Mouse (Mus musculus): ENCODE measurements around the gene Radil. TPM values are rescaled to one million over a fixed set of nuclear protein-coding genes. Genes with fewer than 3 reads are reported as not detected.
A peak's percentile ranks its signal among the peaks of the same experiment; 100 is the strongest.

Radil gene
- polyA plus RNA-seq (2015; fragmentation: Nextera tagmentation; extraction: Ambion mirVana) = 2.6 and 3.5 TPM in 2 replicates

DNA sequence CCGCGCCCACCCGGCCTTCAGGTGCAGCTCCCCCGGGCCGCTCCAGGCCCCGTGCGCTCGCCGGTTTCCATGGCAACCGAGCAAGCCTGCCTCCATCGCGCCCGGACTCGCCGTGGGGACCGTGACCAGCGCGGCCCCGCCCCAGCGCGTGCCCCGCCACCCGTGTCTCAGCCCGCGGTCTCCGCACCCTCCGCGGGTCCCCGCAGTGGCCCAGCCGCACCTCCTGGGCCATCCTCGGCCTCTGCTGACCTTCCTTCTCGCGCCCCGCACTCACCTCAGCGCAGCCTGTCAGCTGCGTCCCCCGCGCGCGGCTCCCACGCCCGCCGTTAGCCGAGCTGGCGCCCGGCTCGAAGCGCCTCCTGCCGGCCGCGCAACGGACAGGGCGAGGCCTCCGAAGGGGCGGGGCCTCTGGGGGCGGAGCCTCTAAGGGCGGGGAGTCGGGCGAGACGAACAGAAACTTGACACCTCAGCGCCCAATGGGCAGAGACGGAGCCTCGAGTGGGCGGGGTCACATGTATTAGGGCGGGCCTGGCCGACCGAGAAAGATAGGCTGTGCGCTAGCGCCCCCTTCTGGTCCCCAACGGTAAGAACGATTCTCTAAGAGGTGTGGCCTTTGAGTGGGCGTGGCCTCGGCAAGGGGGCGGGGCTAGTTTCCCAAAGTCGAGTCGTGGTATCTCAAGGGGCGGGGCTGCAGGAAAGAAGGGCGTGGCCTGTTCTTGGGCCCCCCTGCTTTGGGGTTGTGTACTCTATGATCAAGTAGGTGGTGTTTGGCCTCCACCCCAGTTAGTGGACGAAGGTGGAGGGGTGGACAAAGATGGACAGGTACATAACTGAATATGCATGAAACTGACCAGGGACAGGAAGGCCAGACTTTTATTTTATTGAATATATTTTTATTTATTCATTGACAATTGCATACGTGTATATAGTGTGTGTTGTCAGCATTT, at the start of gene Radil:
Gene Radil, minus strand, starts transcription at position 393 of the 947 bp plus-strand sequence.
- Histone ChIP-seq H3K4me3 (peak within 1 kb of the TSS; percentile 63), H3K4me1 (peaks cover 25% of the 10 kb centered on the region), H3K36me3 (no peaks in the 10 kb centered on the region), H3K4me2 (peak within 1 kb of the TSS; percentile 100), H3K9ac (peak within 1 kb of the TSS; percentile 47), H3K27ac (no peak within 1 kb of the TSS), H3K9me3 (no peaks in the 10 kb centered on the region), H3K27me3 (peaks cover 6% of the 10 kb centered on the region; the same call in 1 of the 2 replicates)
- ATAC-seq (ENCODE audit: borderline replicate concordance, extremely low read depth, low FRiP score, low TSS enrichment) = peak; percentile 93
- WGBS = 2% methylated on average over 67 of the region's 80 CpGs

DNA sequence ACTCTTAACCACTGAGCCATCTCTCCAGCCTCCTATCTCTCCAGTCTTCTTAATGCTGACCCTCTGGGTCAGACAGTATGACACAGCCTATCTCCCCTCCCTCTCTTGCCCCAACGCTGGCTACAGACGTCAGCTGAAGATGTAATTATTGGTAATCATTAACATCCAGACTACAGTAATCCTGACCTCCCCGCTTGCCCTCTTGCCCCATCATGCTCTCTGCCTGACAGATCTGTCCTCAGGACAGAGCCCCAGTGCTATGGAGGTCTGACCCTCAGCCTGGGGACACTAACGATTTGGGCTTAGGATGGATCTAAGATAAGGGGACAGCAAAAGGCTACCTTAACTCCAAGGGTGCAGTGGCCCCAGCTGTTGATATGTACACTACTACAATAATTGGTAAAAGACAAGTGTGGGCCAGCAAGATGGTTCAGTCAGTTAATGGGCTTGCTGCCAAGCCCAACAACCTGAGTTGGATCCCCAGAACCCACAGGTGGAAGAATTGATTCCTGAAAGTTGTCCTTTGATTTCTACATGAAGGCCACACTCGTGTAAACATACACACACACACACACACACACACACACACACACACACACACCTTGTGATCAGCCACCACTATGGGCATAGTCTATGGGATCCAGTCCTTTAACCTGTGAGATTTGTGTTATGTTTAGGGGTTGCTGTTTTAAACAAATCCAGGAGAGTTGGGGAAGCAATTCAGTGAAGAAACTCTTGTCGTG, 46.9 kb upstream of the Radil start:
- 59% methylated on average over 6 of the region's 6 CpGs for WGBS
- no peaks in the 10 kb centered on the region for H3K27me3 ChIP-seq
- no peaks in the 10 kb centered on the region for H3K36me3 ChIP-seq
- no peak for ATAC-seq (ENCODE audit: borderline replicate concordance, extremely low read depth, low FRiP score, low TSS enrichment)
- H3K9me3 ChIP-seq = no peaks in the 10 kb centered on the region
- H3K4me3 ChIP-seq = no peak overlapping the region
- H3K27ac ChIP-seq = no peak overlapping the region
- no peak overlapping the region for H3K4me2 ChIP-seq
- H3K4me1 ChIP-seq = no peaks in the 10 kb centered on the region
- no peak overlapping the region for H3K9ac ChIP-seq

DNA sequence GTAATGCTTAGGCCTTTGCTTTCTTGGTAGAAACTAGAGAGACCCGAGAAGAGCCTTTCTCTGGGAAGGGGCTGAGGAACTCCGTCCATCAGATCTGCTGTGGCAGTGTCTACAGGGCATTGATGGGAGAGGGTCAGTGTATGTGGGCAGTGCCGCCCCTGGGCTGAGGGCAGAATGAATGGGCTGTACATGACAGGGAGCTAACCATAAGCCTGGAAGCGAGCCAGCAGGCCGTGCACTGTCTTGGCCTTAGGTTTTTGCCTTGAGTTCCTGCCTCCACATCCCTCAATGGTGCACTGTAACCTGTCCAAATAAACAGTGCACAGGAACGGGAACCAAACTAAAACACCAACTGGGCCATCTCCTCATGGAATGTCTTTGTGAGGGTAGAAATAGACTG, 45.8 kb upstream of the Radil start:
- ATAC-seq (ENCODE audit: borderline replicate concordance, extremely low read depth, low FRiP score, low TSS enrichment) = no peak
- WGBS = 60% methylated on average over 6 of the region's 6 CpGs

DNA sequence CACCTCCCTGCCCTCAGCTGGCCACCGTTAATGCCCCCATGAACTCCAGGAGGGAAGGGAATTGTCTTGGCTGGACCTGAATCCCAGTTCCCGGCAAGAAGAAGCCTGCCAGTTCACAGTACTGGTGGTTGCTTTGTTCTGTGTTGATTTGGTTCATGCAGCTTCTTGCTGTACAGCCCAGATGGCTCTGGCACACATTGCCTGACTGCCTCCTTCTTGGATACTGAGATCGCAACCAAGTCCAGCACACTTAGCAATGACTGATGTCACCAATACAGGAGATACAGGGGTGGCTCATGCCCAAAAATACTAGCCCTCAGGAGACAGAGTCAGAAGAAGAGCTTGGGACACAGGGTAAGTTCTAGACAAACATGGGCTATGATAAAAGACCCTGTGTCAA, 44.8 kb upstream of the Radil start:
- Histone ChIP-seq H3K9ac (no peak overlapping the region), H3K27ac (no peak overlapping the region), H3K4me2 (no peak overlapping the region), H3K27me3 (no peaks in the 10 kb centered on the region), H3K9me3 (no peaks in the 10 kb centered on the region), H3K36me3 (no peaks in the 10 kb centered on the region), H3K4me1 (no peaks in the 10 kb centered on the region), H3K4me3 (no peak overlapping the region)
- no peak for ATAC-seq (ENCODE audit: borderline replicate concordance, extremely low read depth, low FRiP score, low TSS enrichment)
- 71% methylated on average over 3 of the region's 3 CpGs for WGBS

More for the DNA sequence above, 45.8 kb upstream of the Radil start:
- Histone ChIP-seq H3K4me3 (no peak overlapping the region), H3K9me3 (no peaks in the 10 kb centered on the region), H3K9ac (no peak overlapping the region), H3K4me2 (no peak overlapping the region), H3K36me3 (no peaks in the 10 kb centered on the region), H3K4me1 (no peaks in the 10 kb centered on the region), H3K27ac (no peak overlapping the region), H3K27me3 (no peaks in the 10 kb centered on the region)

DNA sequence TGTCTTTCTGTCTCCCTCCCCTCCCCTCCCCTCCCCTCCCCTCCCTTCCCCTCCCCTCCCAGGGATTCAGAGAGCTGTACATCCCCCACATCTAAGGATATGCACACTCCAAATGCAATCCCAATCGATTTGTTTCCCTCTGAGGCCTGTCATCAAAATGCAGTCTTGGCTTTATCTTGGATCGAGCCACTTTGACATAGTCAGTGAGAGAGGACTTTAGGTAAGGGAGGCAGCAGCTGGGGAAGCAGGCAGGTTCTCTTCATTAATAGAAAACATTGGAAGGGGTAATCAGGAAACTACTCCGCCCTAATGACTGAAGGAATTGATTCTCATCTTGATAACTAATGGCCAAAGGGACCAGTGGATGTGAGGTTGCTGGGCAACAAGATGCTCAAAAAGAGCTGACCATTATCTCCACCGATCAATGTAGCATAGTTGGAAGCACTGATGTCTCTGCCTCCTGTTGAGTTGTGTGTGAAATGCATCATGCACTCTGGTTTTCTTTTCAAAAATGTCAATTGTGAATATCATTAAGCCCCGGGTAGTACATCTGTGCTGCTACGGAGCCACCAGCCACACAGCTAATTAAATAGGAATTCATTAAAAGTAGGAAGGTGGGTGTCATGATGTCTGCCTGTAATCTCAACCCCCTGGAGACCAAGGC, 40.2 kb upstream of the Radil start:
- no peaks in the 10 kb centered on the region for H3K9me3 ChIP-seq
- H3K36me3 ChIP-seq = no peaks in the 10 kb centered on the region
- 77% methylated on average over 6 of the region's 6 CpGs for WGBS
- H3K4me2 ChIP-seq = no peak overlapping the region
- no peaks in the 10 kb centered on the region for H3K27me3 ChIP-seq
- no peak overlapping the region for H3K9ac ChIP-seq
- no peak overlapping the region for H3K4me3 ChIP-seq
- no peak overlapping the region for H3K27ac ChIP-seq
- no peaks in the 10 kb centered on the region for H3K4me1 ChIP-seq
- ATAC-seq (ENCODE audit: borderline replicate concordance, extremely low read depth, low FRiP score, low TSS enrichment) = no peak

DNA sequence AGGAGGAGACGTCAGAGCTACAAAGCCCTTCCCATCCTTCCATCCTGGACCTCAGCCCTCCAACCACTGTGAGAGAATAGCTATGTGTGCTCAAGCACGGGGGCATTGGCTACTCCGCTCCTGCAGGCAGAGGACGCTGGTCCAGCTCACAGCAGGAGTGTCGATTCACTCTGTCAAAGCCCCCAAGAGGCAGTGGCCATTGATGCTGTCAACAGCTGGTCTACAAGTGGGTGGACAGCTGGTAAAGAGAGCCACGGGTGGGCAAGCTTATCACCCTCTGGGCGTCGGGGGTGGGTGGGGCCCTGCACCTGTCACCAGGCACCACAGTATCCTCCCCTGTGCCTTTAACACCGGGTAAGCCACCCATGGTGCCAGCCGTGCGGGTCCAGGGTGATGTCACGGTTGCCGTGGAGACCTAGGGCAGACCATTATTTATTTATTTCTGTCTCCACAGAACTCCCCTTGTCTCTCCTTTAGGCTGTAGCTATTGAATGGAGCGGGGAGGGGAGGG, 32.8 kb upstream of the Radil start:
- Histone ChIP-seq H3K9ac (no peak overlapping the region), H3K4me1 (no peaks in the 10 kb centered on the region), H3K4me3 (no peak overlapping the region), H3K27me3 (no peaks in the 10 kb centered on the region), H3K4me2 (no peak overlapping the region), H3K9me3 (no peaks in the 10 kb centered on the region), H3K36me3 (no peaks in the 10 kb centered on the region), H3K27ac (no peak overlapping the region)
- WGBS = 36% methylated on average over 14 of the region's 14 CpGs
- no peak; the same call in 1 of the 2 replicates for ATAC-seq (ENCODE audit: borderline replicate concordance, extremely low read depth, low FRiP score, low TSS enrichment)

DNA sequence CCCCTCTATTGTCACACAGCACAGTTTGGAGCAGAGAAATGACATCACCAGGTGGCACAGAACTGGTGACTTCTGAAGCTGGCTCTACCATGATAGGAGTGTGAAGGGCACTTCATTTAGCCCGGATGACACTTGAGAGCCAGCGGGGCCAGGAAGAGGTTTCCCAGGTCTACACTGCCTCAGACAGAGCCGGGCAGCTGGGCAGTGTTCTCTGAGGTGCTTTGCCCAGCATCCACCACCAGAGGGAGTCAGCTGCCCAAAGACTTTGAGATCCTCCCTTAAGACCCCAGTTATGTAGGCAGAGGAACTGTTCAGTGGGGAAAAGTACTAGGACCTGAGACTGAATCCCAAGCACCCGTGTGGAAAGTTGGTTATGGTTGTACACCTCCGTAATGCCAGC, 30.6 kb upstream of the Radil start:
- 7% methylated on average over 5 of the region's 5 CpGs for WGBS
- ATAC-seq (ENCODE audit: borderline replicate concordance, extremely low read depth, low FRiP score, low TSS enrichment) = 0 out of 2 replicates have a peak, but pooled peaks have one; percentile 40
- no peak overlapping the region for H3K4me2 ChIP-seq
- H3K9ac ChIP-seq = no peak overlapping the region
- H3K27me3 ChIP-seq = no peaks in the 10 kb centered on the region
- H3K4me1 ChIP-seq = no peaks in the 10 kb centered on the region
- no peaks in the 10 kb centered on the region for H3K36me3 ChIP-seq
- no peak overlapping the region for H3K4me3 ChIP-seq
- H3K9me3 ChIP-seq = no peaks in the 10 kb centered on the region
- no peak overlapping the region for H3K27ac ChIP-seq

DNA sequence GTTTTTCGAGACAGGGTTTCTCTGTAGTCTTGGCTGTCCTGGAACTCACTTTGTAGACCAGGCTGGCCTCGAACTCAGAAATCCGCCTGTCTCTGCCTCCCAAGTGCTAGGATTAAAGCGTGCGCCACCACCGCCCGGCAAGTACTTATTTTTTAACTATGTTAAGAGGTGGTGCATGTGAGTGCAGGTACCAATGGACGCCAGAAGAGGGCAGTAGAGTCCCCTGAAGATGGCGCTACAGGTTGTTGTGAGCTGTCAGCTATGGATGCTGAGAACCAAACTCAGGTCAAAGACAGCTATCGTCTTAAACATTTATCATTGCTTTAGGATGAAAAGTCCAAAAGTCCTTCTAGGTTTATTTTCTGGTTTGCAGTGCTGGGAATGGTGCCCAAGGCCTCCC, 27.3 kb upstream of the Radil start:
- WGBS = 86% methylated on average over 10 of the region's 10 CpGs
- no peaks in the 10 kb centered on the region for H3K4me1 ChIP-seq
- no peak overlapping the region for H3K4me2 ChIP-seq
- H3K9ac ChIP-seq = no peak overlapping the region
- no peaks in the 10 kb centered on the region for H3K36me3 ChIP-seq
- H3K27ac ChIP-seq = no peak overlapping the region
- H3K4me3 ChIP-seq = no peak overlapping the region
- no peaks in the 10 kb centered on the region for H3K9me3 ChIP-seq
- H3K27me3 ChIP-seq = no peaks in the 10 kb centered on the region
- ATAC-seq (ENCODE audit: borderline replicate concordance, extremely low read depth, low FRiP score, low TSS enrichment) = no peak

DNA sequence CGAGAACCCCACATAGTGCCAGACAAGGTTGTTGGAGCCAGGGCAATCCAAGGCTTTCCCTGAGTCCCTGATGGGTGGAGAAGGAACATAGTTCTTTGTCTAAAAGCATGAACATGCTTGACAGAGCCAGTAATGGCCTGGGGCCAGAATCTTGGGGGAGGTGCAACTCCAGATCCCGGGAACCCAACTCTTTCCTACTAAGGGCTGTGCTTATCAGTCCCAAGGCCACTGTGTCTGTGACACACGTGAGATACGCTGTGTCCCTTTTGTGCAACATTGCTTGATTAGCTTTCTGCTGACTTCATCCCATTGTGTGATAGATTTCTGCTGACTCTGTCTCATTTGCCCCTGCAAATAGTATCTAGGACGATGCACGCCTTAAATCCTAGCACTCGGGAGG, 25.9 kb upstream of the Radil start:
- no peak overlapping the region for H3K4me2 ChIP-seq
- WGBS = 70% methylated on average over 7 of the region's 7 CpGs
- no peaks in the 10 kb centered on the region for H3K4me1 ChIP-seq
- no peak overlapping the region for H3K27ac ChIP-seq
- no peak for ATAC-seq (ENCODE audit: borderline replicate concordance, extremely low read depth, low FRiP score, low TSS enrichment)
- H3K9me3 ChIP-seq = no peaks in the 10 kb centered on the region
- no peak overlapping the region for H3K9ac ChIP-seq
- H3K4me3 ChIP-seq = no peak overlapping the region
- no peaks in the 10 kb centered on the region for H3K36me3 ChIP-seq
- H3K27me3 ChIP-seq = no peaks in the 10 kb centered on the region

DNA sequence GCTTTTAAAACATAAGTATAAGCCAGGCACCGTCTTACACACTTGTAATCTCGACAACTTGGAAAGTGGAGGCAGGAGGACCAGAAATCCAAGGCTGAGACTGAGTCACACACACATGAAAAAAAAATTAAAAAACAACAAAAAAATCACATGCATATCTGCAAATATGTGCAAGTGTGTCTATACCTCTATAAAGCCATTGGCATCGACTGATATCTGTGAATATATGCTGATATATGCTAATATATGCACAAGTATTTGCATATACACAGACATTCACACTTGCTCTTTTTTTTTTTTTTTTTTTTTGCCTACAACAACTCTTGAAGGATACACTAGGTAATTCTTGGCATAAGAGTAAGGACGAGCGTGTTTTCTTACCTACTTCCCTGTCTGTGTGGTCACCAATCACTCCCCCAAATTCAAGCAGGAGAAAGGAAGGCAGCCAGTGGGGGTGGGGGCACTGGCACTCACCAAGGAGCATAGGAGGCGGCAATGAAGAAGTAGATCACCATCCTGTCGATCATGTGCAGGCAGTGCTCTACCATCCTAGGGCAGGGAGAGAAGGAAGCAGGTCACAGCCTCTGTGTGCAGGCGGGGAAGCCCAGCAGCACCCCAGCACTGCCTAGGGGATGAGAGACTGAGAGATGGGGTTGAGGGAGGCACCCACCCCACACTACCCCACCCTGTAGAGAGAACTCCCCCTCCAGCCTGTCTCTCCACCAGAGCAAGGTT, 23.6 kb upstream of the Radil start:
- H3K9me3 ChIP-seq = no peaks in the 10 kb centered on the region
- no peaks in the 10 kb centered on the region for H3K36me3 ChIP-seq
- no peak overlapping the region for H3K4me2 ChIP-seq
- H3K27me3 ChIP-seq = no peaks in the 10 kb centered on the region
- ATAC-seq (ENCODE audit: borderline replicate concordance, extremely low read depth, low FRiP score, low TSS enrichment) = no peak
- H3K27ac ChIP-seq = no peak overlapping the region
- H3K4me1 ChIP-seq = no peaks in the 10 kb centered on the region
- H3K4me3 ChIP-seq = no peak overlapping the region
- no peak overlapping the region for H3K9ac ChIP-seq
- WGBS = 73% methylated on average over 8 of the region's 8 CpGs

DNA sequence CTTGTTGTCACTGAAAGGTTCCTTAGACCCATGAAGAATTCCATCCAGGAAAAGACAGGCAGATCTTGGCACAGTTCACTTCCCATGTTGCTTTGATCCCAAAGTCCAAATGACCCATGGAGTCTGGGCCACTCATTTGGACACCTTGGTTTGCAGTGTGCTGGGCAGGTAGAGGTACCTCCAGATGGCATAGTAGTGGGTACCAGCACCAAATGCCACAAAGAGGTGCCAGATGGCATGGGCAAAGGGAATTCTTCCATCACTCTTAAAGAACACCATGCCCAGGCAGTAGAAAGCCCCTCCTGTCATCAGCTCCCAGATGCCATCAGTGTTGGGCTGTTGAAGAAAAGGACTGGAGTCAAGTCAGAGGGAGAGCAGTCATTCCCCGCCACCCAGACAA, 13.7 kb upstream of the Radil start:
- ATAC-seq (ENCODE audit: borderline replicate concordance, extremely low read depth, low FRiP score, low TSS enrichment) = no peak
- Histone ChIP-seq H3K4me3 (no peak overlapping the region), H3K9ac (no peak overlapping the region), H3K27me3 (no peaks in the 10 kb centered on the region), H3K4me1 (no peaks in the 10 kb centered on the region), H3K9me3 (no peaks in the 10 kb centered on the region), H3K36me3 (no peaks in the 10 kb centered on the region), H3K4me2 (no peak overlapping the region), H3K27ac (no peak overlapping the region)
- 89% methylated on average over 1 of the region's 1 CpGs for WGBS
